Mouse (Mus musculus) C2C12 (cell line): Measurements from ENCODE around the gene Zfp58.

Experiments used
- CTCF ChIP-seq: IDR thresholded peaks from one replicate; pipeline ENCODE4 v1.5.1; 2011; ENCODE audit not compliant: control insufficient read depth, insufficient read depth, insufficient read length
- MYOD1 ChIP-seq: IDR thresholded peaks from one replicate; pipeline ENCODE4 v1.6.1; 2011; ENCODE audit warnings: low read depth; ENCODE audit not compliant: control insufficient read depth, insufficient read length
- MYOG ChIP-seq: IDR thresholded peaks from one replicate; pipeline ENCODE4 v1.6.1; 2011; ENCODE audit not compliant: control insufficient read depth, insufficient read length; ENCODE audit errors: extremely low read depth

GRCm38 (mm10) chr13:67495631-67496030 is 4.7 kb downstream of the Zfp58 start:
- TF ChIP-seq CTCF (no peak), MYOD1 (no peak), MYOG (no peak)
